In the genomic region with DNA sequence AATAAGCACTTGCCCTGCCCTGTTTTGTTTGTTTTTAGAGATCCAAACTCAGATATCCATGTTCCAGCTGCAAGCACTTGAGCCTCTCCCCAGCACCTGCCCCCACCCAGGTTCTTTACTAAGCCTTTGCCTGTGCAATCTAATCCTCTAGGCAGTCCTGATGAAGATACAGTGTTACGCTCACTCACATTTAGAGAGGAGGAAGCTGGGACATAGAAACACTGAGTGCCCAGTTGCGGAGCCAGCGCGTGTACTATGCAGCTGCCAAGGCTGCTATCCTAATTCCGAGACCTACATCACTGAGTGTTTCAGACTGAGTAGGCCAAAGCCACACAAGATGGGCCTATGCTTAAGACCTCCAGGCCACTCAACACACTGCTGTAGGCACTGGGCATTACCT, we compare ENCODE assay signal across 21 mouse cellular contexts.
DNase-seq lines count a peak whose midpoint lies in the region; ATAC-seq and TF ChIP-seq lines count a peak whose summit lies in the region.
"Had no signal": no experiment of that assay in that cellular context is flagged by ENCODE, and none has a peak within 500 bp of the region (broad histone marks: within the 10 kb centered on the region; RNA-seq: fewer than 3 reads in every experiment).

No protein-coding gene starts in this region.

- H3K9ac ChIP-seq in heart, adult 2 months (ENCODE audit: low read depth, low read length) = no peak overlapping the region
- H3K9ac ChIP-seq in midbrain, embryonic 13.5 days (replicated peaks) = no peak overlapping the region
- H3K9ac ChIP-seq: forebrain, embryonic 15.5 days; hindbrain, embryonic 12.5 days; liver, embryonic 13.5 days; lung, embryonic 14.5 days; midbrain, embryonic 12.5 days; stomach, embryonic 15.5 days had no signal

- H3K4me3 ChIP-seq in heart, adult 2 months = no peak overlapping the region
- no peak overlapping the region for H3K4me3 ChIP-seq in midbrain, embryonic 10.5 days
- H3K4me3 ChIP-seq in midbrain, embryonic 13.5 days (replicated peaks) = no peak overlapping the region
- H3K4me3 ChIP-seq: erythroblast, embryonic 14.5 days; forebrain, embryonic 15.5 days; hindbrain, embryonic 12.5 days; liver, embryonic 13.5 days; midbrain, embryonic 12.5 days; stomach, embryonic 15.5 days had no signal

- H3K9me3 ChIP-seq in midbrain, embryonic 10.5 days (replicated peaks) = no peaks in the 10 kb centered on the region
- H3K9me3 ChIP-seq in midbrain, embryonic 13.5 days = no peaks in the 10 kb centered on the region
- H3K9me3 ChIP-seq: forebrain, embryonic 15.5 days; hindbrain, embryonic 12.5 days; liver, embryonic 13.5 days; midbrain, embryonic 12.5 days; stomach, embryonic 15.5 days had no signal

- H3K4me1 ChIP-seq in heart, adult 2 months (ENCODE audit: control insufficient read depth, insufficient read depth, low read length) = peaks cover 8% of the 10 kb centered on the region
- peaks cover 51% of the 10 kb centered on the region for H3K4me1 ChIP-seq in midbrain, embryonic 10.5 days
- peaks cover 58% of the 10 kb centered on the region for H3K4me1 ChIP-seq in midbrain, embryonic 13.5 days (replicated peaks)
- H3K4me1 ChIP-seq: liver, embryonic 13.5 days; stomach, embryonic 15.5 days had no signal

- no peak for TF ChIP-seq EP300 in heart, adult 2 months (IDR thresholded peaks at IDR 0.05; ENCODE audit: insufficient read depth, low read depth, low read length)

- H3K27me3 ChIP-seq in heart, adult 2 months (ENCODE audit: control insufficient read depth, insufficient read depth, low read length) = no peaks in the 10 kb centered on the region
- no peaks in the 10 kb centered on the region for H3K27me3 ChIP-seq in midbrain, embryonic 10.5 days (ENCODE audit: low read depth, poor library complexity, severe bottlenecking)
- no peaks in the 10 kb centered on the region for H3K27me3 ChIP-seq in midbrain, embryonic 13.5 days
- H3K27me3 ChIP-seq: forebrain, embryonic 15.5 days; hindbrain, embryonic 12.5 days; liver, embryonic 13.5 days; midbrain, embryonic 12.5 days; stomach, embryonic 15.5 days had no signal

- no peaks in the 10 kb centered on the region for H3K36me3 ChIP-seq in heart, adult 2 months (ENCODE audit: control insufficient read depth, insufficient read depth, low read length)
- H3K36me3 ChIP-seq in midbrain, embryonic 10.5 days = peaks cover 23% of the 10 kb centered on the region
- no peaks in the 10 kb centered on the region for H3K36me3 ChIP-seq in midbrain, embryonic 13.5 days
- H3K36me3 ChIP-seq: forebrain, embryonic 15.5 days; hindbrain, embryonic 12.5 days; liver, embryonic 13.5 days; midbrain, embryonic 12.5 days; stomach, embryonic 15.5 days had no signal

- no peaks in the 10 kb centered on the region for H3K79me2 ChIP-seq in heart, adult 2 months (replicated peaks; ENCODE audit: control insufficient read depth, insufficient read depth, low read length)

- H3K4me2 ChIP-seq in midbrain, embryonic 13.5 days (replicated peaks) = no peak overlapping the region
- H3K4me2 ChIP-seq: forebrain, embryonic 15.5 days; hindbrain, embryonic 12.5 days; liver, embryonic 13.5 days; lung, embryonic 14.5 days; midbrain, embryonic 12.5 days; stomach, embryonic 15.5 days had no signal

- 79% methylated on average over 5 of the region's 5 CpGs for WGBS in heart, adult 2 months
- 93% methylated on average over 5 of the region's 5 CpGs for WGBS in midbrain, embryonic 10.5 days
- 85% methylated on average over 5 of the region's 5 CpGs for WGBS in midbrain, embryonic 13.5 days

- intact Hi-C loops in heart, adult 2 months (cut with DNase I) = no loop called here

- TF ChIP-seq CTCF in heart, adult 2 months (IDR thresholded peaks at IDR 0.05) = no peak

- peak; percentile 2 for DNase-seq in embryo, embryonic 10 days (ENCODE audit: low spot score)
- DNase-seq in embryo, embryonic 11 days = no peak
- DNase-seq in heart, adult 11 months = peak; percentile 81
- no peak for DNase-seq in heart, adult 2 months
- DNase-seq in midbrain, embryonic 10.5 days (ENCODE audit: low spot score) = no peak
- DNase-seq in right cerebral cortex, postnatal 36 days (ENCODE audit: low spot score in 2 of 2) = no peak
- DNase-seq in cerebellum, postnatal 4 days (ENCODE audit: low spot score in 2 of 2) = no peak
- DNase-seq: adrenal gland, postnatal 14 days; cerebellum, adult 2 months; cerebellum, postnatal 25 days; kidney, postnatal 25 days; liver, embryonic 13.5 days; lung, embryonic 14.5 days; right cerebral cortex, postnatal 4 days had no signal

- TF ChIP-seq POLR2A in heart, adult 2 months (IDR thresholded peaks at IDR 0.05; ENCODE audit: insufficient read depth, low read depth, low read length) = no peak

- no peak for ATAC-seq in midbrain, embryonic 13.5 days
- ATAC-seq: forebrain, embryonic 15.5 days; intestine, postnatal 0 days had no signal

- no peak overlapping the region for H3K27ac ChIP-seq in heart, adult 2 months
- peak overlapping the region; percentile 42; the same call in 1 of the 2 replicates for H3K27ac ChIP-seq in midbrain, embryonic 10.5 days (replicated peaks)
- no peak overlapping the region for H3K27ac ChIP-seq in midbrain, embryonic 13.5 days
- H3K27ac ChIP-seq: forebrain, embryonic 15.5 days; hindbrain, embryonic 12.5 days; liver, embryonic 13.5 days; stomach, embryonic 15.5 days had no signal

Comparison
In these comparisons a context has a peak if more than half of its experiments do, and no peak if none do; other contexts are left out.
1. DNase-seq: peak in embryo, embryonic 10 days (single experiment) and heart, adult 11 months (single experiment); none in embryo, embryonic 11 days (single experiment), heart, adult 2 months (0 of 2), midbrain, embryonic 10.5 days (single experiment), right cerebral cortex, postnatal 36 days (0 of 2) and cerebellum, postnatal 4 days (0 of 2).